Mouse (Mus musculus): ENCODE measurements around the gene Tdrd12.

Tdrd12 gene

DNA sequence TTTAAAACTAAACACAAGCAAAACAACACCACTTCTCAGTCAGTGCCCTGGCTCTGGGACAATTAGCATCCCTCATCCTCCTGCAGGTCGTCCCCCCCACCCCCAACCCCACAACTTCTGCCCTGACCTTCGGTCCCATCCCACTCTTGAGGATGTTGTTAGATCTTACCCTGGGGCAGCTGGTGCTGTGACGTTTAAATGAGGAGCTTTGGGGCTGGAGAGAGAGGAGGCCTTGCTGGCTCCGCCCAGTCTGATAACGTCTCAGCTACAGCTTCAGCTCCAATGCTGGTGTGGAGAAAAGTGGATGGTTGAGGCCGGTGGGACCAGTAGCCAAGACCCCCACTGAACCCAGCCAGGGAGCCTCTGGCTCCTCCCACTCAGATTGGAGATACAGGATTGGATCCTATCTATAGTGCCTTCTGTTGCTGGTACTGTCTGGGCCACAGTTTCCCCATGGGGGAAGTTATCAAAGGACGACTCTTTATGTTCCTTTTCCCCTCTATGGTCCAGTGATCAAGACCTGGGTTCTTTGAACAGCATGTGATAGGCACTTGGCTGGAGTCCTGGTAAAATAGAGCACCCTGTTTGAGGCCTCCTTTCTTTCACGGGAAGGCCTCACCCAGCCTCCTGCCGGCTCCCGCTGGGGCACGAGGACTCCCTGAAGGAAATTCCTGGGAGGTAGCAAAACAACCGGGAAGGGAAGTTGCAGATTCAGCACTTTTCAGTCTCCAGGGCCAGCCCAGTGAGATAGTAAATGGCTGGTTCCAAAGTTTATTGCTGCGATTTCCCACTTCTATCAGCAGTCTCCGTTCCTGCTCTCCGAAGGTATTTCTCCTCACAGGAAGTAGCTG, 89.3 kb downstream of the Tdrd12 start, which contains the start of gene Slc7a9:
Slc7a9 (plus strand) TSS at position 801 of the 851 bp plus-strand sequence.
- DNase-seq = no peak

GRCm38 (mm10) chr7:35447501-35447900, 90.0 kb downstream of the Tdrd12 start:
- DNase-seq = no peak

GRCm38 (mm10) chr7:35435266-35435665, 102.3 kb downstream of the Tdrd12 start:
- DNase-seq = no peak

GRCm38 (mm10) chr7:35428146-35428545, 109.4 kb downstream of the Tdrd12 start:
- DNase-seq = no peak

DNA sequence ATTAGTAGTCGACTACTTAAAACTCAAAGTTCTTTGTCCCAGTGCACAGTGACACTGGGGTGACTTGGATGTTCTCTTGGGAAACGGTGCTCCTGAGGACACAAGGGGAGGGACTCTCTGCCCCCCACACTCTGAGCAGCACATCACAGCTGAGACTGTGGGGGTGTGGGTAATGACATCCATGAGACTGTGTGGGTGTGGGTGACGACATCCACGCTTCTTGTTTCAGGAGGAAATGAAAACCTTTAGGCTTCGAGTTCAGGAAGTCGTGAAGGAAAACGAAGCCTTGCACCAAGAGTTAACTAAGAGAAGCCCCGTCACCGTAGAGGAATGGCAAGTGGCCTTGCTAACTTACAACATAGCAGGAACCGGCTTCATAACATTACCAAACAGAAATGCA, 114.5 kb downstream of the Tdrd12 start:
- DNase-seq = no peak

Measured in cerebellum, adult 9-10 months (tissue).